Mouse (Mus musculus) layer of hippocampus, postnatal 25 days (tissue): Measurements from ENCODE around the gene Itpkb. TPM values are rescaled to one million over a fixed set of nuclear protein-coding genes. Genes with fewer than 3 reads are reported as not detected.

ENCODE experiments used
- DNase-seq, 2 experiments: peaks; one replicate each; pipeline ENCODE4 v3.0.0; 2022; ENCODE audit warnings: mixed read lengths in 2 of 2, low spot score in 1 of 2; ENCODE audit errors: extremely low spot score in 1 of 2
- total RNA-seq, 2 experiments: library from RNA; stranded (reverse); gene quantifications; 2 replicates each; pipeline ENCODE4 v1.2.3; 2021

The Itpkb gene
- total RNA-seq, 2 experiments from 2014 or later: 24.4 to 26.5 TPM

DNA sequence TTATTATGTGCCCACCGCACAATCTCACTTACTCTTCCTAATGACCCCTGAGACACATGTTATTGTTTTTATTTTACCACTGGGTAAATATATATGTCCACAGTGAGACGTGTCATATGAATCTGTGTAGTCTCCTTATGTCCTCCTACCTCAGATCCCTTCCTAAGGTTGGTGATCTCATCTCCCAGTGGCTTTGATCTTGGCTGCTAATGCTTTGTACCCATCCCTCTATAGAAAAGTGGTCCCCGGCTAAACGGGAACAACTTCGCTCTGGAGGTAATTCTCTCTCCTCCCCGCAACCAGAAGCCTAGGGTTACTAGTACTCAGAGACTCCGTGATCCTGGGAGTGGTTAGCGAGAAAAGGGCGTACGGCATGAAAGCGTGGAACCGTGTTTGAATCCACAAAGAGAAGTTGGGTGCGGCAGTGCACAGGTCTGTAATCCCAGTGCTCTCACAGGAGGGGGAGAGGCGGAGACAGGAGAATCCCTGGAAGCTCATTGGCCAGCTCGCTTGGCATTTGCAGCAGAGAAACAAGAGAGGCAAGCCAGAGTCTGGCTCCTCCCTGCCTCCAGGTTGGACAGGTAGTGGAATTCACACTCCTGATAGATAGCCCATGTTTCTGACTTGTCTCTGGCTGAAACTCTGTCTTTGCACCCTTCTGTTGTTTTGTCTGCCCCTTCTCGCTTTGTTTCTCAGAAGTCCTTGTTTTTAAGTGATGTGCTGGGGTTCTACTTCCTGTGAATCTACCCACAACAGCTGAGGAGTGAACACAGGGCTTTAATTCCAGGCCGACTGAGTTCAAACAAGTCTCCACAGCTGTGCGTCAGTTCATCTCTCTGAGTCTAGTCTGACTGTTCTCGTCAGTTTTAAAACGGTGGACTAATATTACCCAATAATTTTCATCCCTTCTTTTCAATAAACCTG lies 16.5 kb upstream of the Itpkb start:
- DNase-seq: peak in 1 of 2 experiments; percentile 6

GRCm38 (mm10) chr1:180314641-180315040 lies 15.6 kb upstream of the Itpkb start:
- no peak for DNase-seq

DNA sequence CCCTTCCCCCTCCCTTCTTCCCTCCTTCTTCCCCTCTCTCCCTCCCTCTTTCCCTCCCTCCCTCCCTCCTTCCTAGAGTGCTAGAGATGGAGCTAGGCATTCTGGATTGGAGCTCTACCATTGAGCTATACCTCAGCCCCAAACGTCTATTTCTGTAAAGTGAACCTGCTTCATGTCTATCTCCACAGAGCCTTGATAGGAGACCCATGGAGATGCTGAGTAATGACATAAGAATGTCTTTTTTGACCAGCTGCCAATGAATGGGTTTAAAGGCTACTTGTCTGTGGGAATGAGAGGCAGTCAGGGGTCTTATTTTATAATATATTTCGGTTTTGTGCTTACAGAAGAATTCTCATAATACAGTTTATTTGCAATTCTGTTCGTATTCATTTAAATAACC lies 15.2 kb upstream of the Itpkb start:
- DNase-seq: no peak

GRCm38 (mm10) chr1:180317450-180317849 lies 12.8 kb upstream of the Itpkb start:
- no peak for DNase-seq

- DNase-seq: no peak
These were observed 11.9 kb upstream of the Itpkb start for GRCm38 (mm10) chr1:180318407-180318806.

GRCm38 (mm10) chr1:180319895-180320294 lies 10.4 kb upstream of the Itpkb start:
- no peak for DNase-seq

GRCm38 (mm10) chr1:180322896-180323295 lies 7.4 kb upstream of the Itpkb start:
- DNase-seq: no peak

GRCm38 (mm10) chr1:180323491-180323890 lies 6.8 kb upstream of the Itpkb start:
- no peak for DNase-seq

GRCm38 (mm10) chr1:180324271-180324670 lies 6.0 kb upstream of the Itpkb start:
- DNase-seq: no peak

DNA sequence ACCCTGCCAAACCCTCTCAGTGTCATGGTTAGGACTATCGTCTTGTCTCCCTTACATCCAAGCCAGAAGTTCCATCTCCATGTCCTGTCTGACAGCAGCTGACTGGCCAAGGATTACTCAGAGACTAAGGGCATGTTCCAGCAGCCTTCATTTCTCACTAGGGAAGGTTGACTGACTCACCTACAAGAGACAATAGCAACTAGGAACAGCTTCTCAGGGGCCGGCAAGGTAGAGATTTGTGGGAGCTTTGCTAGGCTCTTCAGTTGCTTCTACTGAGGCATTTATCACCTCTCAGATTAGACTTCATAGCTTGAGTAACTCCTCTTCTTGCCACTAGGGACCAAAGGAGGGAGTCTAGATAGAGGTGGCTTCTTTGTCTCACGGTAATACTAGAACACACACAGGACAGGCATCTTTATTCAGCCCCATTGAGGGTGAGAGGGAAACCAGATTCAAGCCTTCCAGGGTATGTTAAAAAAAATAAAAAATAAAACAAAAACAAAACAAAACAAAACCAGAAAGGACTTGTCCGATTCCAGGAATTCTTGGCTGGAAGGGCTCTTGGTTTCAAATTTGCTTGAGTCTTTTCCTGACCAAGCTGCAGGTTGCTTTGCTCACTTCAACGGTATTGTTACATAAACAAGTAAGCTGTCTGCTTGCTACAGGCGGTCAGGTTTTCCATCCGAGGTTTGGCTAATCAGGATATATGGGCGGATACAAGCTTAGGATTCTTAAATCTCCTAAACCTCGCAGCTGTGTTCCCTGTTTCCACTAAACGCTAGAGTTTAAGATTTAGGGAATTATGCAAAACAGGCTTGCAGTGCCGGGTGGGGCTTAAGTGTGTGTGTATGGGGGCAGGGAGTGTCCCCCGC lies 1.3 kb upstream of the Itpkb start:
- no peak for DNase-seq

GRCm38 (mm10) chr1:180329706-180330105 lies 579 bp upstream of the Itpkb start:
- DNase-seq: no peak

GRCm38 (mm10) chr1:180330707-180331545 lies 641 bp downstream of the Itpkb start:
- peak; percentile 29 to 37 for DNase-seq

DNA sequence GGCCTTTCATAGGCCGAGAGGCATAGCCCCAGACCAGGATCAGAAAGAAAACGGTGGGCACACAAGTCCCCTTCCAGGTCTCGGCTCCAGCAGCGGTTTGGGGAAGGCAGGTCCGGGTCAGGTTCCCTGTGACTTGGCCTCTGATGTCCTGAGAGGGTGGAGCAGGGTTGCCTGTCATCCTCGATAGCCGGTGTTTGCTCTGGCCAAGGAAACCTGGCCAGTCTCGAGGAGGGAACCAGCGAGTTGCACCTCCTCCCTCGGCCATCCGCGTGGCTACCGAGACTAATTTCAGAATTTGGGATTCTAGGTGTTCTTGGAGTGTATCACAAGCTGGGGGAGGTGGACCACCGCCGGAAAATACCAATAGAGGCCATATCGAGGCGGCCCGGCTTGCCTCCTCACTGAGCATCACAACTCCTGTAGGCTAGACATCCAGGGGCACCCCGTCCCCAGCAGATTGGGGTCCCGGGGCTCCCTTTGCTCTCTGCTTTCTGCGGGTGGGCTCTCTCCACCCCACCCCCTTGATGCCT lies 1.3 kb downstream of the Itpkb start:
- DNase-seq: peak in 1 of 2 experiments; percentile 27

DNA sequence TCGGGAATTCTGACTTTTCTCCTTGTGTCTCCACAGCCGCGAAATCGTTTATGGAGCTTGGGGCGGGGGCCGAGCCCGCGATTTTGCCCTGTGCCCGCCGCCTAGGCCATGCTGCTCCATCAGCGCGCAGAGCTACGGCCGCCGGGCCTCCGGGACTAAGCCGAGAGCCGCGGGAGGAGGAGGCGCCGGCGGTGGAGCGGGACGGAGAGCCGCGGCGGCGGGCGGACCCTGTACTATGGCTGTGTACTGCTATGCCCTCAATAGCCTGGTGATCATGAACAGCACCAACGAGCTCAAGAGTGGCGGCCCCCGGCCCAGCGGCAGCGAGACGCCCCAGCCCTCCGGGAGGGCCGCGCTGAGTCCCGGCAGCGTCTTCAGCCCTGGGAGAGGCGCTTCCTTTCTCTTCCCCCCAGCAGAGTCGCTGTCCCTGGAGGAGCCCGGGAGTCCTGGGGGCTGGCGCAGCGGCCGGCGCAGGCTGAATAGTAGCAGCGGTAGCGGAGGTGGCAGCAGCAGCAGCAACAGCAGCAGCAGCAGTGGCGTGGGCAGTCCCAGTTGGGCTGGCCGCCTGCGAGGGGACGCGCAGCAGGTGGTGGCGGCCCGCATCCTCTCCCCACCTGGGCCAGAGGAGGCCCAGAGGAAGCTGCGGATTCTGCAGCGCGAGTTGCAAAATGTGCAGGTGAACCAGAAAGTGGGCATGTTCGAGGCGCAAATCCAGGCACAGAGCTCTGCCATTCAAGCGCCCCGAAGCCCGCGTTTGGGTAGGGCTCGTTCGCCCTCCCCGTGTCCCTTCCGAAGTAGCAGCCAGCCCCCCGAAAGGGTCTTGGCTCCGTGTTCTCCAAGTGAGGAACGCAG lies 2.0 kb downstream of the Itpkb start:
- DNase-seq: peak; percentile 53 to 66

DNA sequence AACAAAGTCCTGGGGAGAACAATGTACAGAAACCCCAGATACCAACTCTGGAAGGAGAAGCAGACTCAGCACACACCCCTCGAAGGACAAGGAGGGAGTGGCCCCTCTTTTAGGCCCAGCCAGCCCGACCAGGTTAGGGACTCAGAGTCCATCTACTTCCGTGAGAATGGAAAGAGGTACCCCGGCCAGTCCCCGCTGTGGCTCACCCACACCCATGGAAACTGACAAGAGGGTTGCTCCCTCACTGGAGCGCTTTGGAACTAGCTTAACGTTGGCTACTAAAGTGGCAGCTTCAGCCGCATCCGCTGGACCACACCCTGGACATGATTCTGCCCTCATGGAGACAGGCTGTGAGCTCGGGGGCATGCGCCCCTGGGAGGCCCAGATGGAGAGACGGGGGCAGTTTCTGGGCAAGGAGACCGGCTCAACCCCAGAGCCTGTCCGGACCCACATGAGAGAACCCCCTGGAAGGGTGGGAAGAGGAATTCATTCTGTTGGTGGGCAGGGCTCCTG lies 2.7 kb downstream of the Itpkb start:
- no peak for DNase-seq

GRCm38 (mm10) chr1:180333588-180333987 lies 3.3 kb downstream of the Itpkb start:
- DNase-seq: no peak

DNA sequence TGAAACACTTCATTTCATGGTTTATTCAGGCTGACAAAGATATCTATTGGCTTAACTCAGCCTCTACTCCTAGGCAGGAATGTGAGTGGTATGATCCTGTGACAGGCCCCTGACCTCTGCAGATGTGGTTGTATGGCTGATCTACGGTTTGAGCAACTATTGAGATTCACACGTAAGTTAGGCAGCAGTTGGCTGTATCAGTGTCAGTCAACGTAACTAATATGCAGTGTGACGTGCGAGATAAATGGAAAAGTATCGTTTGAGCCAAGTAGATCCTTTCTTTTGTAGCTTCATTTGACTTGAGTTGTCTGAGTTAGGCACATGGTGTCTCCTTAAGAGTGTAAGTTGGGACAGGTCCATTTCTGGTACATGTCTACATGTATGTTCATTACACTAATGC lies 4.3 kb downstream of the Itpkb start:
- no peak for DNase-seq

DNA sequence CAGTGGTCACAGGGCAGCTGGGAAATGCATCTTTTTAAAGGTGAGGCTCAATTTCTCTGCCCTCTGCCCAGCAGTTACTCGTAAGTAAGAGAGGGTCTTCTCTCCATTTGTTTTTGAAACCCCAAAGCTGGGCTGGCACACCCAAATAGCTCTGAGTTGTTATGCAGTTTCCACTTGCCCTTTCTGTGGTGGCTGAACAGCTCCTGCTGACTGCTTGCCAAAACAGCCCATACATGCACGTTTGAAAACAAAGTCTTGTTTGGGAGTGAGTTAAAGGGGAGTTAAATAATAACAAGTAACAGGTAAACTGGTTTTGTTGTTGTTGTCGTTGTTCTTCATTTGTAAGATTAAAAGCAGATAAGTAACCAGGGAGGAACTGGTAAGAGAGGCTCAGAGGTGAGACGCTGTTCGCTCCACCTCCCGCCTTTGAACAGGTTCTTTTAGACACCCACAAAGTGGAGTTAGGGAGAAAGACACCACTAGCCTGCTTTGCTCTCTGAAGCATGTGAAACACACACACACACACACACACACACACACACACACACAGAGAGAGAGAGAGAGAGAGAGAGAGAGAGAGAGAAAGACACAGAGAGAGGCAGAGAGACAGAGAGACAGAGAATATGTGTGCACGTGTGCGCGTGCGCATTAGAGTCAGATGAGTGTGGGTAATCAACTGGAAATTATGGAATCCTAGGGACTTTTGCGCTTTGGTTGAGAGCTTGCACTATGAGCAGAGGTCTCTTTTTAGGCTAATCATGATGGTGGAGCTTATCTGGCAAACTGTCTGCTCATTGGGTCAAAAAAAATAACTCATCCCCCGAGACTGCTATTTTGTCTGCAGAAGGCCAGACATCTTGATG lies 5.5 kb downstream of the Itpkb start:
- DNase-seq: no peak
